In the genomic region with DNA sequence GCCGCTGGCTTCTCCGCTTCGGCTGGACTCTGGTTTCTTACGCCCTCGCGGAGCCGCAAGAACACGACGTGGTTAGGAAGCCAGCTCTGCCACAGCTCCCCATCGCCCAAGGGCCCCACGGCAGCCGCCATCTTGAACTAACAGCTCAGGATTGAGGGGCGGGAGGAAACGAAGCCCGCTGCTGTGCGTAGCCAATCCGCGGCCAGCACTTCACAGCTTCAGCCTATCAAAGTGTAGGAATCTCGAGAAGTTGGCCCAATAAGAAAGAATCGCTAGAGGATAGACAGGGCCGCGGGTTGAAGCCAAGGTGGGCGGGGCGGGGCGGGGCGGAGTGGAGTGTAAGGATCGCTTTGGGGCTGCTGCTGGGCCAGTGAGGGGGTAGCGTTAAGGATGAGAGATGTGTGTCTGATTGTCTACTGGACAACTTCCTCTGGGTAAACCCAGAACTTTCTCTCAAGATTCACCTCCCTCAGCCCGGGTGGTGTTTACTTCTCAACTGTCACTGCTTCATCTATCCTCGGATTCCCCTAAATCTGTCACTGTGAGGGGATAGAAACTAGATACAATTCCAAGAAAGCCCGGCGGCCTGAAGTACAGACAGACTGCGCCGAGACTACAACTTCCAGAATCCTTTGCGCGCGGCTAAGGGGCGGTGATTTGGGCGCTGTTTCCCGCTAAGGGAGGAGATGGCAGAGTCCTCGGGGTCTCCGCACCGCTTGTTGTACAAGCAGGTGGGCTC, we compare ENCODE assay signal across 8 mouse cellular contexts. TPM values are rescaled to one million over a fixed set of nuclear protein-coding genes. Genes with fewer than 3 reads are reported as not detected.
A peak's percentile ranks its signal among the peaks of the same experiment; 100 is the strongest.
DNase-seq lines count a peak whose midpoint lies in the region; ATAC-seq lines count a peak whose summit lies in the region.

A gene (minus strand): TSS at position 153 of the 739 bp plus-strand sequence.
A gene (plus strand): TSS at position 393 of the 739 bp plus-strand sequence.

- peak; percentile 96 for ATAC-seq in inflammation-experienced regulatory T-cells, adult 6 months
- ATAC-seq in megakaryocyte-erythroid progenitor cell, adult 5-6 weeks (replicated peaks; ENCODE audit: low FRiP score, low TSS enrichment, poor library complexity, severe bottlenecking): peak; percentile 76

- intact Hi-C loops in gastrocnemius, postnatal 14 days (cut with DNase I; ENCODE audit: low total_unique reads): no loop called here
- intact Hi-C loops in left cerebral cortex, postnatal 10 days (cut with DNase I): no loop called here

- peak; percentile 94 to 97 for DNase-seq in adrenal gland, adult (ENCODE audit: inconsistent age in 2 of 2, low spot score in 1 of 2)
- DNase-seq in embryo, embryonic 10.5 days (ENCODE audit: low spot score): peak; percentile 97
- peak; percentile 90 for DNase-seq in gastrocnemius, postnatal 14 days
- DNase-seq in left cerebral cortex, postnatal 10 days (ENCODE audit: extremely low spot score in 1 of 2, low spot score in 2 of 2): peak; percentile 94 to 96
- peak; percentile 91 for DNase-seq in right cerebral cortex, postnatal 25 days
- DNase-seq in urinary bladder, postnatal 4 days (ENCODE audit: low spot score in 2 of 2): peak; percentile 88 to 89

RNA-seq across cellular contexts. Expression of the first gene that starts in this region (rescaled TPM):
- 10 to 100 TPM; 36.7 to 38.6 TPM for total RNA-seq in gastrocnemius, postnatal 14 days (2021)
- 10 to 100 TPM; 68.9 to 98.8 (median 83.6) TPM for polyA plus RNA-seq in inflammation-experienced regulatory T-cells, adult 6 months (2017; shearing (Covaris generic))
- total RNA-seq in left cerebral cortex, postnatal 10 days (2021): 10 to 100 TPM; 59.3 to 63.9 TPM
- total RNA-seq in megakaryocyte-erythroid progenitor cell, adult 5-6 weeks (2014; fragmentation: Nextera tagmentation): 108 and 155 TPM in 2 replicates
- total RNA-seq in megakaryocyte-erythroid progenitor cell, adult 5-6 weeks (2017): 152 and 196 TPM in 2 replicates

RNA-seq across cellular contexts. Expression of the second gene that starts in this region (rescaled TPM):
- 10 to 100 TPM; 11.4 to 13.4 TPM for total RNA-seq in gastrocnemius, postnatal 14 days (2021)
- 10 to 100 TPM; 60.7 to 75.8 (median 72.5) TPM for polyA plus RNA-seq in inflammation-experienced regulatory T-cells, adult 6 months (2017; shearing (Covaris generic))
- total RNA-seq in left cerebral cortex, postnatal 10 days (2021): 10 to 100 TPM; 39.2 to 45.9 TPM
- 97.4 and 159 TPM in 2 replicates for total RNA-seq in megakaryocyte-erythroid progenitor cell, adult 5-6 weeks (2014; fragmentation: Nextera tagmentation)
- 26.1 and 40.1 TPM in 2 replicates for total RNA-seq in megakaryocyte-erythroid progenitor cell, adult 5-6 weeks (2017)

Comparison
In these comparisons a context has a peak if more than half of its experiments do, and no peak if none do; other contexts are left out.
1. Peak in every context shown above with its lines: DNase-seq and ATAC-seq.